Mouse (Mus musculus) cerebellum, adult 9-11 months (tissue): ENCODE measurements around the gene RPS10-NUDT3.
A peak's percentile ranks its signal among the peaks of the same experiment; 100 is the strongest.

Experiments
- DNase-seq: peaks from one replicate; pipeline ENCODE4 v3.0.0; 2022

RPS10-NUDT3 gene

DNA sequence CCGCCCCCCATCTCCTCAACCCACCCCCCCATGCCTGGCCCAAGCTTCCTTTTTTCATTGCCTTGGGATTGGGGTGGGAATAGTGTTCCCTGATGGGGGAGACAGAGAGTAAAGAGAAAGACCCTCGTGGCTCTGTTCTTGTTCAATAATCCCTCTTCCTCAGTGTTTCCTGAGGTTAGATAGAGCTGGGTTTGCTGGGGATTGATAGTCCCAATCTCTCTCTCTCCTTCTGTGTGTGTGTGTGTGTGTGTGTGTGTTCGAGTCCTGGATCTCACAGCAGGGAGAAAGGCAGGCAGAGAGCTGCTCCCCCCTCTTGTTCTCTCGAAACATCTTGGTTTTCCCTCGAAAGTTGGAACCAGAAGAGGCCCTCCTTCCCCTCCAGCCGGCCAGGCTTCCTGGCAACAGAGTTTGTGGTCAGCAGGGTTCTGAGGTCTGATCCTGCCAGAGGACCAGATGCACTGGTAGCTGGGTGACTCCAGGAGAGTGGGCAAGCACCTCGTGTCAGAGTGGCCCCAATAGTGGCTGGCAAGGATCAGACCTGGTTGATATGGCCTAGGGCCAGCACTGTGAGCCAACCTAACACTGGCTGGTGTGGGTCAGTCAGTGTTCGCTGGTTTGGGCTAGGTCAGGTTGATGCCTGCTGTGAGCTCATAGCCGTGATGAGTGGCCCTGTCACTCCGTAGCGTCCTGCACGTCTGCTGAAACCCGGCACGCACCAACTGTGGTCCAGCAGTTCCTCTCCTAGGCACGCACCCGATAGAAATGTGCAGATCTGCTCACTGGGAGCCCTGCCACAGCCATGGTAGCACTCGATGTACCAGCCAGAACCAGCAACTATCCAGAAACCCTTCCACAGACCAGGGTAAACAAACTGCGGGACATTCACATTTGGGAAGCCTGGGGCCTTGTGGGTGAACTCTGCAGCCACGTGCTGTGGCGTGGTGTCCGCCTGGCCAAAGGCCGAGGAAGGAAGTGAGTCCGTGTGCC lies 82.5 kb downstream of the RPS10-NUDT3 start:
- peak; percentile 70 for DNase-seq

DNA sequence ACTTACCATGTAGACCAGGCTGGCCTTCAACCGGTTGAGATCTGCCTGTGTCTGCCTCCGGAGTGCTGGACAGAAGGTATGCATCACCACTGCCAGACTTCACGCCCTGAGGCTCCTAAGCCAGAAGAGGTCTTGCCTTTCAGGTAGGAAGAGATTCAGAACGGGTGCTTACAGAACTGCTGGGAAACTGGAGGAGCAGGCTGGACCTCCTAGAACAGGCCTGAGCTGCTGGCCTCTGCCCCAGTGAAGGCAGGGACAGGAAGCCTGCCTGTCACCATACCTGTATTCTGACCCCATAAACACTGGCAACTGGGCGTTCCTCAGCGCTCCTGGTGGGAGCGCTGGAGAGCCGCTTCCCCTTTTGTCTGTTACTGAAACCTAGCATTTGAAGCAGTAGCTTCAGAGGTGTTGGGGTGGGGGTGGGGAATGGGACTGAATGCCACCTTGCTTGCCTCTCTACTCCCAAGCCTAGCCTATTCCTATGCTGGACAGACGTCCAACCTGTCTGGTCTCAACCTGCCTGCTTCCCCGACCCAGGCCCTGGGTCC lies 83.6 kb downstream of the RPS10-NUDT3 start:
- DNase-seq, result peak; percentile 23

DNA sequence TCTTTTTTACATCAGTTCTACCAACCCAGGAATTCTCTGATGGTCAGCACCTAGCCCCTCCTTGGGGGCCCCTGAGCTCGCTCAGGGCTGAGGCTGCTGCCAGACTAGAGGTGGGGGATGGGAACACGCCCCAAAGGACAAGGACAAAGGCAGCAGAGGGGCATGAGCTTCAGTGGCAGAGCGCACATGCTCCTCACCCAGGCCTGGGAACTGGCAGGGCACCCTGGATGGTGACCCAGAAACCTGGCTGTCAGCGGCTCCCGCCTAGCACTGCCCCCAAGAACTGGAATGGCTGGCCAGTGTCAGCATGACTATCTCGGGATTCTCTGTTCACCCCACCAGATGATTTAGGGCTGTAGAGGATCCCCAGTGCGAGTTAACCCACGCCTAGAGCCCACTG lies 85.8 kb downstream of the RPS10-NUDT3 start:
- peak; percentile 50 for DNase-seq

DNA sequence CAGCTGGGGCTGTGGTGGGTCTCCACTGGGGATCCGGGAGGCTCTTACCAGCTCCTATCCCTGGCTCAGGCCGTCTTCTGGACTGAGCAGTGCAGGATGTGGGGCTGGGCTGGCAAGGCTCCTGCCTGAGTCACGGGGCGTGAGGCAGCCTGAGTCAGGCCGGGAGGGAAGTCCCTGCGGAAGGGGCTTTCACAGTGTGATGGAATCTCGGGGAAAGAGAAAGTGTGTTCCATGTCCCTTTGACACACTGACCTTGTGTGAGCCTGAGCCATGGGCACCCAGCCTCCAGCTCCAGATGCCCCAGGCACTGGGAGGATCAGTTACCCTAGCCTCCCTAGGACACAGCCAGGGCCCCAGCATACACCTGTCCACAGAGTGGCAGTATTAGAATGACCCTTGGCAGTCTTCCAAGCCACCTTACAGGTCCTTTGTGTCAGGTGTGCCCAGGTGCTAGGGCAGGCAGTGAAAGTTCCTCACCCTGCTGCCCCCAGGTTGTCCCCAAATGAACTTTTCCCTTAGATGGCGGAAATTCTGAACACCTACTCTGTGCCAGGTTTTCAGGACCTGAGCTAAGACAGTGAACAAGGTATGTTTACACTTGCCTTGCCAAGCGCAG lies 87.7 kb downstream of the RPS10-NUDT3 start:
- no peak for DNase-seq

DNA sequence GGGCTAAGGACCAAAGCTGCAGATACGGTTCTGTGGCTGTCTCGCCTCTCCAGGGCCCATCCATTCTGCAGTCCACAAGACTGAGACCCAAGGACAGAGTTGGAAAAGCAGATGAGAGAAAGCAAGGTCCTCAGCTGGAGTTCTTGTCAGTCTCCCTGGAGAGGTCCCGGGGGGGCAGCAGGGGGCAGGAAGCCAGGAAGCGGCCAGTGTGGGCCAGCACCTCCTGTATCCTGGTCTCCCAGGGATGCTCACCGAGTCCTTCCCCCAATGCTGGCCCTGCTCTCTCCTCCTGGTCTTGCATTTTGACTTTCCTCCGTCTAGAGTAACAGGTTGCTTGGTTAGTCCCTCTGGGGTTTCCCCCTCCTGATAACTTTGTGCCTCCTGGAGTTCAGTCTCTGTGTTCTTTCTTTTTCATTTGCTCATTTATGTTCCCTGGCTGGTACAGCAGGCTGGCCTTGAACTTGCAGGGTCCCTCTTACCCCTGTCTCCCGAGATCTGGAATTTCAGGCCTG lies 88.4 kb downstream of the RPS10-NUDT3 start:
- DNase-seq, result no peak

DNA sequence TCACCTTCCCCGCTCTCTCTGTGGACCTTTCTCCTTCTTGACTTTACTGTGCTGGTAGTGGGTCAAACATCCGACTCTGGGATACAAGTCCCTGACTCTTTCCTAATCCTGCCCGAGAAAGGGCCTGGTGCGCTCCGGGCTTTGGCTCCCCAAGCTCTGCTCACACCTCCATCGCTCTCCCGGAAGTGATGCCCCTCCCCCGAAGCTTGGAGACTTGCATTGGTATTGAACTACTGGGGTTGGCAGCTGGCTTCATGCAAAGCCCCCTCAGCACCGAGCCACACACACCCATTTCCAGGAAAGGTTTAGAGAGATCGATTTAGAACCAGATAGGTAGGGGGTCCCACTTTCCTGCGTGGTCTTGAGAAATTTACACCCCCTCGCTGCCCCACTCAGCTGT lies 89.0 kb downstream of the RPS10-NUDT3 start:
- DNase-seq, result no peak

DNA sequence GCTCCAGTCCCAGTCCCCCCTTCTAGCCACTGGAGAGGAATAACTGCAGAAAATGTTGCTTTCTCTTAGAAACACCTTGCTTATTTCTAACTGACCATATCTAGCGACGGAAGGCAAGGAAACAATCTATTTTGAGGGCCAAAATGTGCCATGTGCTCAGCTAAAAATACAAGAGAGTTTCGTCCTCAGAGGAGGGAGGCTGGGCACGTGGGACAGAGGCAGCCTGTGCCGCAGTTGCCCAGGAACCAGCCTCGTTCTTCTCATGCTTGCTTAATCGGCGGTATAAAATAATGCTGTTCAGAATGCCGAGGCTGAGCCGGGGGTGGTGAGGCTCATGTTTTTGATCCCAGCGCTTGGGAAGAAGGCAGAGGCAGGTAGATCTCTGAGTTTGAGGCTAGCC lies 90.5 kb downstream of the RPS10-NUDT3 start:
- DNase-seq, result no peak

DNA sequence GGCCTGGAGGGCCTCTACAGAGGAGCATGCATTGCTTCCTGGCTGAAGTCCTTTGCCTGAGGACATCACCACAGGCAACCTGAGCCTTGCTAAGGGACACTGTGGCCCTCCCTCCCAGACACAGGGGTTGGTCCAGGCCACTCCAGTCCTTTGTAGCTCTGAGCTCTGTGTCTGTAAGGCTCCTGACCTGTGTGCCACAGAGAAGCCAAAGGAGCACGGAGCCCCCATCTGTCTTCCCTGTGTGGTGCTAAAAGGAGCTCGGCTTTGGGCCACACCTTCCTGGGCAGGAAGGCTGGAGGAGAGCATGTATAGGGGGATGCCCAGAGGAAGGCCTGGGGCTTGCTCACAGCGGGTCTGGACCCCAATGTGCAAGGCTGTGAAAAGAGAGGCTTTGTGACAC lies 93.0 kb downstream of the RPS10-NUDT3 start:
- peak; percentile 53 for DNase-seq

DNA sequence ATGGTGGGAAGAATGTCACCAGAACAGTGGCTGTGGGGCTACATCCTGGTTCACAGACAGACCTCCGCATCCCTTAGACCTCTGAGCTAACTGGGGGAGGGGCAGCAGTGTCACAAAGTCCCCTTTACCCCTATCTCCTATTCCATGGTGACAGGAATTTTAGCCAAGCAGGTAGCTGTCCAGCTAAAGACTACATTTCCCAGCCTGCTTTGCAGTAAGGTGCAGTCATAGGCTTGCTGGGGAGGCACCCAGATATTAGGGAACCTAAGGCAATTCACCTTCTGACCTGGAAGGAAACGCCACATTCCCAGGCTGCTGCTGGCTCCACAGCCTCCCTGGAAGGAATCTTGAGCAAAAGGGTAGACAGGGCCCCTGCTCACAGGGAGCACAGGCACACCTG lies 93.8 kb downstream of the RPS10-NUDT3 start:
- DNase-seq, result no peak

DNA sequence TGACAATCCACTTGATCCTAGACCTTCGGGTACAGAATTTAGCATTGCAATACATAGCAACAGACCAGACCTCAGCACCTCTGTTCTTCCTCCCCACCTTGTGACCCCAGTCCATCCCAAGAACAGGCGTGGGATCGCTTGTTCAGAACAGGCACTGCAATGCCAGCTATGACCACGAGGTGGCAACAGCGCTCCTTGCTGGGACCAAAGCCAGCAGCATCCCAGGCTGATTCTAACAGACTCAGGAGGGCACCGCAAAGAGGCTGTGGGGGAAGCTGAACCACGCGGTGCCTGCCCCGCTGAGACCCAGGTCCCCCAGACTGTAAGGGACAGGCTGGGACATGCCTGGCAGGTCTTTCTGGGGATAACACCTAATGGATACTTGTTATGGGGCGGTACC lies 100.3 kb downstream of the RPS10-NUDT3 start:
- peak; percentile 86 for DNase-seq

DNA sequence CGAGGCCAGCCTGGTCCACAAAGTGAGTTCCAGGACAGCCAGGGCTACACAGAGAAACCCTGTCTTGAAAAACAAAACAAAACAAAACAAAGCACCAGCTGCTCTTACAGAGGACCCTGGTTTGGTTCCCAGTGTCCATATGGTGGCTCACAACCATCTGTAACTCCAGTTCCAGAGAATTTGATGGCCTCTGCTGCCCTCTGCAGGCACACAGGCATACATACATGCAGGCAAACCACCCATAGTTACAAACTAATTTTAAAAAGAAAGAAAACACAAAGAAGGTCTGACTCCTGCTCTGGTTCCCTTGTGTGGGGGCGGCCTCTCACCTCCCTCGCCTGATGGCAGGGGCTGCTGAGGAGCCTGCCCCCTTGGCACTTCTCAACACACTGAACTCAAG lies 101.7 kb downstream of the RPS10-NUDT3 start:
- no peak for DNase-seq

DNA sequence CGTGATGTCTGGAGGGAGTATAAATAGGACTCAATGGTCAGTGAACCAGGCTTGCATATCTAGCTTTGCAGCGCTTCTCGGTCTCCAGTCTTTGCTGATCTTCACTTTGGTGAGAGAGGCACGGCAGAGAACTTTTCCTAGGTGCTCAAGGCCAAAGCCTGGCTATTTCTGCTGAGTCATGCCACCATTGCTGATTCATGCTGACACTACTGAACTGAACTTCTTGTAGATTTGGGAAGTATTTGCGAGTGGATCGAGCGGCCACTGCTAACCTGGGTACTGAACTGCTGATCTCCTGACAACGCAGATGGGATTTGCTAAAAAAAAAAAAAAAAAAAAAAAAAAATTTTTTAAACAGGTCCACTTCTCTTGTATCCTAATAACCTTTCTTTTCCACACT lies 102.9 kb downstream of the RPS10-NUDT3 start:
- no peak for DNase-seq
